Mouse (Mus musculus) cerebellum, adult 9-10 months (tissue): ENCODE measurements around the gene Sp110.
"Not testable (repeated sequence)": the region's sequence is repeated elsewhere in the genome, so short reads cannot be mapped to it uniquely, and the experiment has no call there.

Experiments
- DNase-seq: peaks from one replicate; pipeline ENCODE4 v3.0.0; 2022

Sp110 gene

GRCm38 (mm10) chr1:85543818-85544217, 54.8 kb downstream of the Sp110 start:
- not testable (repeated sequence) for DNase-seq

DNA sequence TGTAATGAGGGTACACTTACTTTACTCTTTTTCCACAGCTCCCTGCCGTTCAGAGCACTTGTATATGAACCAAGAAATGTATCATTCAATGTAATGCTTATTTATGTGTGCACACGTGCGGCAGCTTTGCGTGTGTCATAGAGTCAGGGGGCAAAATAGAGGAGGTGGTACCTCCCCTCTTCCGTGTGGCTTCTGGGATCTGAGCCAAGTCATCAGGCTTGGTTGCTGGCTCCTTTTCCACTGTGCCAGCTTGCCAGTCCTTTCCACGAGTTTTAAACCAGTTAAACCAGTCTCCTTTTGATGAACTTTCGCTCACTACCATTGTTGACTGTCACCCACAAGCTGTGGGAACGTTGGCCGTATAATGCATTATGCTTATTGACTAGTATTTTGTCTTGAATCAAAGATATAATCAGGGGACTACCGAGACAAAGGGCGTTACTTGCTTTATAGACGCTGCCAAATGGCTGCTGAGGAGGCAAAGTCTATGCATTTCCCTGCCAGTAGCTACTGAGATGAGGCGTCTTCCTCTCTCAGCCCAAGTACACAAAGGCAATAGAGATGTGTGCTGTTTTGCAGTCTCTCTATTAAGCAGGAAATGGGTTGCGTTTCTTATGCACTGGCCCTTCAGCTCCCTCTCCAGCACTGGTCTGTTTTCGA, 70.0 kb downstream of the Sp110 start:
- DNase-seq, result not testable (repeated sequence)
